Mouse (Mus musculus): ENCODE measurements around the gene Ankib1. TPM values are rescaled to one million over a fixed set of nuclear protein-coding genes. Genes with fewer than 3 reads are reported as not detected.

Gene Ankib1
- total RNA-seq, 1 experiment from 2014 or later: 61.0 TPM

DNA sequence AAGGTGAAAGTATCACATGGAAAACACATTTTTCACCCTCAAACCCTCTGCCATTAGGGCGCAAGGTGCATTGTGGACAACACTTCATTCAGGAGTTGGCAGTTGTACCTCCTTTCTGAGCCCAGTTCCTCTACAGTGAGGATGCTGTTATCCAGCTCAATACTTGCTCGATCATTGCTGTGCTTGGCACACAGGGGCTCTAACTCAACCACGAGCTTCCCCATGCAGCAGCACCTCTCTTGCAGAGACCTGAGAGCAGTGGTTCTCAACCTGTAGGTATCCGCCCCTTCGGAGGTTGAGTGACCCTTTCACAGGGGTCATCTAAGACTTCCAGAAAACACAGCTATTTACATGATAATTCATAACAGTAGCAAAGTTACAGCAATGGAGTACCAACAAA is 151.1 kb downstream of the Ankib1 start:
- ATAC-seq (replicated peaks; ENCODE audit: insufficient number of reproducible peaks, low FRiP score, low TSS enrichment, poor library complexity, severe bottlenecking): no peak

DNA sequence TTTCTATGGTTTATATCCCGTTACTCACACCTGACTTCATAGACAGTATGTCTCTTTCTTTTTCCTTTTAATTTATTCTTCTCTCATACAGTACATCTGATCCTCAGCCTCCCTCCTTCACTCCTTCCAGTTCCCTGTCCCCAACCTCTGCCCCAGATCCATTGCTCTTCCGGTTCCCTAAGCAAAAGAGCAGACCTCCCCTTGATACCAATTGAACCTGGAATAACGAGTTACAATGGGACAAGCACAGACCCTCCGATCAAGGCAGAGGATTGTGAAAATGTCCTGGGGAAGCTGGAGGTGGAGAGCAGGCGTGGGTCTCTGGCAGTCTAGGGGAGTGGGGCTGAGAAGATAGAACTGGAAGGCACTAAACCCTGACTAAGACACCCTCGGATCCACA is 151.8 kb downstream of the Ankib1 start, which contains the start of gene Tmbim7:
Gene Tmbim7, plus strand, starts transcription at position 301 of the 400 bp plus-strand sequence.
- no peak for ATAC-seq (replicated peaks; ENCODE audit: insufficient number of reproducible peaks, low FRiP score, low TSS enrichment, poor library complexity, severe bottlenecking)

DNA sequence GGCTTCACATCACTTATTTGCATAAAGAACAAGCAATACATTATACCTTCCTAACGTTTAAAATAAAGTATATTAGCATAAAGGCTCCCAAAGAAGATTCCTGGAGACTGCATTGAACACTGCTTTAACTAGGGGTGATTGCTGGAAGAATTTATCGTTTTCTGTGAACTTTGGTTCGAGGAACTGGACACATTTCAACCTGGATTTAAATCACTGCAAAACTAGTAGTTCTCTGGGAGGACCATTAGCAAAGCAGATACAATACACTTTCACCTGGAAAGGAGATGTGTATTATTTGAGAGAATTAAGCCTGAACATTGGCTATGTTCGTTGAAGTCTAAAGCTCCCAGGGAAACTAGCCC is 153.9 kb downstream of the Ankib1 start:
- no peak for ATAC-seq (replicated peaks; ENCODE audit: insufficient number of reproducible peaks, low FRiP score, low TSS enrichment, poor library complexity, severe bottlenecking)

DNA sequence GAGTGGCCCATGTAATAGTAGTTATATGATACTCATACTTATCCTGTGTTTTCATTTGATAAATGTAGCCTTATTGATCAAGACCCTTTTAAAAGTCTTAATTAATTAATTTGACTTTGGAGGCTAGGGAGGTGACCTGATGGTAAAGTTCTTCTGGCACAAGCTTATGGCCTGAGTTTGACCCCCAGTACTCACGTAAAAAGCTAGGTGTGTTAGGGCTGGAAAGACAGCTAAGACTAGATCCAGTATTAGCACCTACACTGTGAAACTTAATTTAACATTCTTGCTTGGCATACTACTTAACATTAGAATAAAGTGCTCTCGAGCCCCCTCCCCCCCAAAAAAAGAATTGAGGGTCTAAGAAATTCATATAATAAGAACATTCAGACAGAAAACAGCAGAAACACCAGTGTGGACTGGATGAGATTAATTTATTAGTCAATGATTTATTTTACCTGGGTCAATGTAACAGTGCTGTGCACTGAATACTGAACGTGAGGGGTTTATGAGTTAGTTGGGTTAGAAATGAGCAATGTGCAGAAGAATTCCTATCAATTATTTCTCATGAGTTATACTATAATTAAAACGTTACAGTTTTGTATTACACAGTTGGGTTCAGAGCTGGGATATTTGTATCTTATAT is 154.4 kb downstream of the Ankib1 start:
- no peak for ATAC-seq (replicated peaks; ENCODE audit: insufficient number of reproducible peaks, low FRiP score, low TSS enrichment, poor library complexity, severe bottlenecking)

DNA sequence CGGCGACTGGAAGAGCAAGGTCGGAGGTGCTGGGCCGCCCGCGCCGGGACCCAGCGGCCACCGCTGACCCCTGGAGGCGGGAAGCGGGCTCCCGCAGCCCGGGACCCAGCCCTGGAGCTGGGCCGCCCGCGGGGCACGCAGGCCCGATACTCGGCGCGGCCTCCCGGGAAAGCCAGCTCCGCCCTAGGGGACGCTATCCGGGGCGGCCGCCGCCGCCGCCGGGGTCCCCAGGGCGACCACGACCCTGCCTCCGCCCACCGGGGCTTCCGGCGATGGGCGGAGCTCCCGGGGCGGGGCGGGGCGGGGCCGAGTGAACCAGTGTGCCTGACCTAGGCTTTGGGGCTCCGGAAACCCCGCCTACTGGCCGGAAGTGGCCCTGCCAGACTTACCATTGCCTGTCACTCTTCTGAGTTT is 155.0 kb downstream of the Ankib1 start:
- peak; percentile 94 for ATAC-seq (replicated peaks; ENCODE audit: insufficient number of reproducible peaks, low FRiP score, low TSS enrichment, poor library complexity, severe bottlenecking)

DNA sequence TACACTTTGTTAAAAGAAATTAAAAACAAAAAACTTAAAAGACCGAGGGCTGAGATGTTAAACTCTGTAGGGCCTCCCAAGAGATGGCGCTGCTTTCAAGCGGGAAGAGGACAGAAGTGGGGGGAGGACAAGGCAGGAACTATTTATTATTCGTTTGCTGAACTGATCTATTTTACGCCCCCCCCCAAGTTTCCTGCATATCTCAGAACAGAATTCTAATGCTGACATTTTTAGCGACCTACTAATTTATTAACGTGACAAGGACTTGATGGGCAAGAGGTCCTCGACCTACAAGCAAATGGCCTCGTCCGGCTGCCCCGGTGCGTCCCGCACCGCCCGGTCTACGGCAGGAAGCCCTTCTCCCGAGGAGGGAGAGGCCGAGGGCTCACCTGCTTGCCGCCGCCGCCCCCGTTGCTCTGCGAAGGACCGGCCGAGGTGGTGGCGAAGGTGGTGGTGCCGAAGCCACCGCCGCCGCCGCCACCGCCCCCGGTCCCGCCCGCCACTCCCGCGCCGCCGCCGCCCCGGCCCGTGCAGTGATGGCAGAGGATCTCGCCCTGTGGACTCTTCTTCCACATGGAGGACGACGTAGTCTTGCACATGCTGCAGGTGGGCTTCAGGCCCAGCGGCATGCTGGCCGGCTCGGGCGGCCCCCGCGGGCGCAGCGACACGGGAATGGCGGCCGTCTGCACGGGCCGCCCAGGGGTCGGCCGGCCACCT is 155.6 kb downstream of the Ankib1 start:
- ATAC-seq (replicated peaks; ENCODE audit: insufficient number of reproducible peaks, low FRiP score, low TSS enrichment, poor library complexity, severe bottlenecking): 0 out of 2 replicates have a peak, but pooled peaks have one; percentile 37

DNA sequence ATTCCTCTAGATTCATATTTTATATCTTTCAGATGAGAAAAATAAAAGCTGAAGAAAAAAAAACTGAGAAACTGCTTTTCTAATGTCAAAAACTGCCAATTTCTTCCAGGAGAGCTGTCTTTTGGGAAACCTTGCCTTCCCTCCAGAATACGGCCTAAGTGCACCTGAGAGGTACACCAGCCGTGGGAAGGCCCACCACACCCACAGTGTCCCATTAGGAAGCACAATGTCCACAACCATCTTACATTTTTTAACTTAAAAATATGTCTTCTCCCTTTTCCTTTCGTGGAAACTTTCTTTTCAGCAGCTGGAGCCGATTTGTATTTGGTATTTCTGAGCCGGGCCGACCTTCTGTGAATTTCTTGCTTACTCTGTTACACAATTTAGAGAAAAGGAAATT is 156.2 kb downstream of the Ankib1 start:
- no peak for ATAC-seq (replicated peaks; ENCODE audit: insufficient number of reproducible peaks, low FRiP score, low TSS enrichment, poor library complexity, severe bottlenecking)

DNA sequence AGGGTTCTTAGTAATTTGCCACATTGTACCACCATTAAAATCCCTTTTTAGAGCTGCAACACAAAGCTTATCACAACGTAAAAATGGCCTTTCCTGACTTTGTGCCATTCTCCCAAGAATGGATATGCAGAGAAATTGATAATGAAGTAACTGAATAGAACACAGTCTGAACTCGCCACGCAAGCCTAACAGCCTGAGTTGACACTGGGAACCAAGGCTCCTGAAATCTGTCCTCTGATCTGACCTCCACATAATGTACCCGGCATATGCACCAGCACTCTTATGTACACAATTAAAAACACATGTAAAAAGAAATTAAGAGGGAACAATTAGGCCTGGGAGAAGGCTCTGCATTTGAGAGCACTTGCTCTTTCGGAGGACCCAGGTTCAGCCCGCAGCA is 157.4 kb downstream of the Ankib1 start:
- no peak for ATAC-seq (replicated peaks; ENCODE audit: insufficient number of reproducible peaks, low FRiP score, low TSS enrichment, poor library complexity, severe bottlenecking)

DNA sequence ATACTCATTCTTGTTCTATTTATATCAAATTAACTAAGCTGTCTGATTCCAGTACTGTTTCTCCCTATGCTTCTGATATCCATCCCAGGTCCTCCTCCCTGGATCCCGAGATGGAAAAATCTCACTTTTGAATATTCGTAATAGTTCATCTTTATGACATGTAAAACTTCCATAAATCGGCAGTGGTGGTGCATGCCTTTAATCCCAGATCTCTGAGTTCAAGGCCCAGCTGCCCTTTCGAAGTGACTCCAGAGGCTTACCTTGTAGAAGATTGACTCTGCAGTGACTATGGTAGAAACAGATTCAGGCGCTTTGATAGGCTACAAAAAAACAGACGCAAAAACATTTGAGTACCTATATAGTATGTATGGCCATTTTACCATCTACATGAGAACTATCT is 158.1 kb downstream of the Ankib1 start:
- no peak for ATAC-seq (replicated peaks; ENCODE audit: insufficient number of reproducible peaks, low FRiP score, low TSS enrichment, poor library complexity, severe bottlenecking)

Other genes with a start within 250 kb of the Ankib1 start
- gene 1700109H08Rik, start 231.4 kb downstream of the Ankib1 start, total RNA-seq (2017): 12.4 to 25.7 TPM (median 14.7 TPM) in 3 replicates
- gene Pex1, start 206.9 kb downstream of the Ankib1 start, total RNA-seq (2017): 11.5 to 35.7 TPM (median 17.7 TPM) in 3 replicates
- 56.4 to 61.2 TPM (median 57.4 TPM) in 3 replicates for gene Rbm48, start 206.3 kb downstream of the Ankib1 start, total RNA-seq (2017)
- not detected in 3 replicates for gene Tmbim7, start 151.7 kb downstream of the Ankib1 start, total RNA-seq (2017)
- 87.9 to 138 TPM (median 109 TPM) in 3 replicates for gene Gatad1, start 145.7 kb downstream of the Ankib1 start, total RNA-seq (2017)
- 75.0 to 108 TPM (median 86.0 TPM) in 3 replicates for gene Krit1, start 259 bp upstream of the Ankib1 start, total RNA-seq (2017)
- not detected in 3 replicates for gene Lrrd1, start 42.2 kb upstream of the Ankib1 start, total RNA-seq (2017)
- gene Mterf1a, start 91.0 kb upstream of the Ankib1 start, total RNA-seq (2017): 10.0 to 29.5 TPM (median 21.4 TPM) in 3 replicates
- gene Akap9, start 125.1 kb upstream of the Ankib1 start, total RNA-seq (2017): 41.5 to 104 TPM (median 62.5 TPM) in 3 replicates